Mouse (Mus musculus) effector memory CD4-positive, alpha-beta T cell, adult 5 months (primary cell): ENCODE results near the gene Mocs3. TPM values are rescaled to one million over a fixed set of nuclear protein-coding genes. Genes with fewer than 3 reads are reported as not detected.

Experiments
- polyA plus RNA-seq: library from polyadenylated mRNA; unstranded; fragments of 100-300 nt; shearing (Covaris generic); gene quantifications from one replicate; pipeline ENCODE4 v1.2.1, GENCODE M21; 2017

Mocs3 gene
- 8.1 TPM for polyA plus RNA-seq

DNA sequence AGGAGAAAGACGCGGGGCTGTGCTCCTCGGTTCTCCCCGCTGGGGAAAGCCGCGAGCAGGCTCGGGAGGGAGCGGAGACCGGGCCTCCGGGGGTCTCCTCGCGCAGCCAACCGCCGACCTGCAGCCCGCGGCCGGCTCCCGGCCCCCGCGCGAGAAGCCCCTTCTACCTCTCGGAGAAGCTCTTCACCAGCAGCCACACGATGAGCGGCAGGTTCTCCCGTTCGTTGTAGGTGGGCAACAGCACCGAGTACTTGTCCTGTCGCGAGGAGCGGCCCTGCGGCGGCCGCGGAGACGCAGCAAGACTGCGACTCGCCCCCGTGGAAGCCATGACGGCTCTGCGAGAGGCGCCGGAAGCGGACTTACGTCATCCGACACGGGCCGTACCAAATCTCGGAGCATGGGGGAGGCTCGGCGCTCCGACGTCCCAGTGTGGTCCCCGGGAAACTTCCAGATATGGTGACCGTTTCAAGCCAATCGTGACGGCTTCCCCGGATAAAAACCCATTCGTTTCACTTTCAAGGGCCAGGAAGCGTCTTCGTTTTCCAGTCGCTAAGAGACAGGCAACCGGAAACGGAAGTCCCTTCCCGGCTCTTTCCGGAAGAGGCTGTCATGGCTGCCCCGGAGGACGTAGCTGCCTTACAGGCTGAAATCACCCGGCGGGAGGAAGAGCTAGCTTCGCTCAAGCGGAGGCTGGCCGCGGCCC is at the start of gene Mocs3, which contains the start of the genes Gm20716 and Dpm1:
TSS of gene Mocs3 (plus strand) at position 597 of the 703 bp plus-strand sequence.
TSS of gene Gm20716 (minus strand) at position 339 of the 703 bp plus-strand sequence.
TSS of gene Dpm1 (minus strand) at position 566 of the 703 bp plus-strand sequence.

GRCm38 (mm10) chr2:168206725-168207644 is 23.4 kb upstream of the Mocs3 start, which contains the start of gene Adnp:
Gene Adnp, minus strand, starts transcription at chr2:168207112.

DNA sequence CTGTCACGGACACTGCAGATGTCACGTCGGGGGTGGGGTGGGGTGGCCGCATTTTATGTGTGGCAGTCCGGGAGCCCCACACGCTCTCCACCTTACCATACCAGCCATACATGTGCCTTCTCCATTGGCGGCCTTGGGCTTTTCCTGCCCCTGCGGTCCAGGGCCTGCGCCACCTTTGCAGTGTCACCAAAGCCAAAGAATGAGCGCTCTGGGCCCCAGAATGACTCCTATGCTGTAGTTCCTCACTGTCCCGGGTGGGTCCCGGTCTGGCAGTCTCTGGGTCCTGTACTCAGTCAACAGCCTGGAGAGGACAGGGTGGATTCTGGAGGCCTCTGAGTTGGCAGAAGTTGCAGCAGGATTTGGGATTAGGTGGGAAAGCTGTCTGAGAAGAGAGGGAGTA is 51.2 kb downstream of the Mocs3 start, which contains the start of gene Kcng1:
TSS of gene Kcng1 (minus strand) at position 155 of the 400 bp plus-strand sequence.

Other genes with a start within 250 kb of the Mocs3 start
- 1.4 TPM for gene Ripor3, start 220.0 kb upstream of the Mocs3 start, polyA plus RNA-seq
- 3.0 TPM for gene Pard6b, start 149.6 kb upstream of the Mocs3 start, polyA plus RNA-seq
- gene Adnp, start 23.5 kb upstream of the Mocs3 start, polyA plus RNA-seq = 20.2 TPM
- gene Gm20716, start 258 bp upstream of the Mocs3 start, polyA plus RNA-seq = 20.9 TPM
- 91.9 TPM for gene Dpm1, start within 50 bp of the Mocs3 start, polyA plus RNA-seq
- gene Kcng1, start 51.1 kb downstream of the Mocs3 start, polyA plus RNA-seq = not detected